Mouse (Mus musculus) adrenal gland, postnatal 14 days (tissue): ENCODE measurements around the gene Slc45a3. TPM values are rescaled to one million over a fixed set of nuclear protein-coding genes. Genes with fewer than 3 reads are reported as not detected.

Experiments used
- DNase-seq: peaks from one replicate; pipeline ENCODE4 v3.0.0; 2021; ENCODE audit warnings: mixed read lengths
- total RNA-seq: library from RNA; stranded (reverse); gene quantifications from 2 replicates; pipeline ENCODE4 v1.2.3, GENCODE M21; 2021

The Slc45a3 gene
- total RNA-seq, 1 experiment from 2014 or later: 15.5 TPM

- peak; percentile 21 for DNase-seq
Observed at GRCm38 (mm10) chr1:132026925-132027646, 64.3 kb downstream of the Slc45a3 start.

DNA sequence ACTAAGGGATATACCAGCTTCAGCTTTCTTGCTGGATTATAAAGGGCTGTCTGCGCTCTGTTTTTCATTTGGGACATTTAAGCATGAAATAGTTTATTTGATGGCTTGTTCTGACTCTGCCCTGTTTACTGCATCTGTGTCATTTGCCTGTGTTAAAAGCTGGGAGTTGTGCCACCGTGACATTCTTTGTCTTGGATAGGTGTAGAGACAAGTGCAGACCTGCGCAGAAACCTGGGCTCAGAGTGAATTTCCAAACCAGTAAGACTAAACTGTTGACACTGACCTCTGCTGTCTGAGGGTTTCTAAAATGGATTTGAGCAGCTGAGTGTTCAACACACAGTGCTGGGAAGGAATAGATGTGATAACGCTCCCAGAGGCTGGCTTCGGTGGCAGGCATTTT is 65.2 kb downstream of the Slc45a3 start:
- DNase-seq: no peak

GRCm38 (mm10) chr1:132028413-132028812 is 65.6 kb downstream of the Slc45a3 start:
- DNase-seq: no peak

DNA sequence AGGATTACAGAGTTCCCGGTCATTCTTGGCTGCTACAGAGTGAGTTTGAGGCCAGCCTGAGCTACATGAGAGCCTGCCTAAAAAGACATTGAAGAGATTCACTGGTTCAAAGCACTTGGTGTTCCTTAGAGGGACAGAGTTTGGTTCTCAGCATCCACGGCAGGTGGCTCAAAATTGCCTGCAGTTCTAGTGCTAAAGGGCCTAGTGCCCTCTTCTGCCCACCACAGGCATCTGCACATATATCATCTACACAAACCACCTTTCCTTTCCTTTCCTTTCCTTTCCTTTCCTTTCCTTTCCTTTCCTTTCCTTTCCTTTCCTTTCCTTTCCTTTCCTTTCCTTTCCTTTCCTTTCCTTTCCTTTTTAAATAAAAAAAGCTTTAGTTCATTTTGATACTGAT is 67.8 kb downstream of the Slc45a3 start:
- no peak for DNase-seq

DNA sequence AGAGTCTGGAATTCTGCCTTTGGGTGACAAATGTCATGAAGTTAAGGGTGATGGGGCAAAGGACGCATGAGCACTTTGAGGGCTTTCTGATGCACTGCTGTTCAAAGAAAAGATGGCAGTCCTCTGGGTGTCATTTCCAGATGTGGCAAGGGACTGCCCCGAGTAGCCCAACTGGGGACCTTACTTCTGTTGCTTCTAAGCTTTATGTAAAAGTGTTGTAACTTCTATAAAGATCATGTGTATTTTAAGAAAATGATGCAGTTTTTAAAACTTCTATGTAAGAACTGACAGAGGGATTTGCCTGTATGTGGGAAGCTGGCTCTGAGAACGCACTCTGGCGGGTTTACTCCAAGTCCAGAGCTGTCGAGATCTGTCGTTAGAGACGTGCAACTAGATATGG is 69.4 kb downstream of the Slc45a3 start:
- no peak for DNase-seq

Other genes with a start within 250 kb of the Slc45a3 start
- gene Slc26a9, start 218.9 kb upstream of the Slc45a3 start, total RNA-seq: 0.07 and 0.08 TPM in 2 replicates
- gene Pm20d1, start 165.6 kb upstream of the Slc45a3 start, total RNA-seq: 15.1 and 22.9 TPM in 2 replicates
- 35.2 and 52.6 TPM in 2 replicates for gene Slc41a1, start 135.5 kb upstream of the Slc45a3 start, total RNA-seq
- 14.7 and 19.1 TPM in 2 replicates for gene Rab29, start 95.7 kb upstream of the Slc45a3 start, total RNA-seq
- 124 and 135 TPM in 2 replicates for gene Nucks1, start 52.4 kb upstream of the Slc45a3 start, total RNA-seq
- 116 and 135 TPM in 2 replicates for gene Elk4, start 44.6 kb downstream of the Slc45a3 start, total RNA-seq
- 7.3 and 7.9 TPM in 2 replicates for gene Mfsd4a, start 105.1 kb downstream of the Slc45a3 start, total RNA-seq
- gene Cdk18, start 176.7 kb downstream of the Slc45a3 start, total RNA-seq: 16.7 and 17.9 TPM in 2 replicates
- not detected in 2 replicates for gene Lemd1, start 228.5 kb downstream of the Slc45a3 start, total RNA-seq
- gene AC124108.1, start 228.5 kb downstream of the Slc45a3 start, total RNA-seq: 0.11 and 0.15 TPM in 2 replicates